Mouse (Mus musculus): Measurements from ENCODE around the gene Slc38a7. TPM values are rescaled to one million over a fixed set of nuclear protein-coding genes. Genes with fewer than 3 reads are reported as not detected.

Slc38a7 gene
- 29.1 and 30.3 TPM in 2 replicates for polyA plus RNA-seq (2015; fragmentation: Nextera tagmentation; extraction: Ambion mirVana)

- 6% methylated on average over 22 of the region's 22 CpGs for WGBS
- Histone ChIP-seq H3K9ac (ENCODE audit: low read depth, low read length) (peak within 1 kb of the TSS; percentile 70), H3K27me3 (ENCODE audit: control insufficient read depth, insufficient read depth, low read depth, low read length) (no peaks in the 10 kb centered on the region), H3K4me3 (ENCODE audit: low read depth, low read length) (peak within 1 kb of the TSS; percentile 53), H3K27ac (ENCODE audit: low read length) (0 out of 2 replicates have a peak within 1 kb of the TSS, but pooled peaks have one; percentile 31), H3K9me3 (replicated peaks; ENCODE audit: control insufficient read depth, low read length, poor library complexity, severe bottlenecking) (no peaks in the 10 kb centered on the region), H3K4me1 (ENCODE audit: control insufficient read depth, insufficient read depth, low read length) (peaks cover 11% of the 10 kb centered on the region), H3K4me2 (ENCODE audit: low read length) (peak within 1 kb of the TSS; percentile 85), H3K36me3 (ENCODE audit: control insufficient read depth, insufficient read depth, low read length) (no peaks in the 10 kb centered on the region)
- peak; percentile 96 for ATAC-seq
These were observed at the start of gene Slc38a7 for GRCm38 (mm10) chr8:95853102-95853843. TSS of gene Slc38a7 (minus strand) at chr8:95853539.

GRCm38 (mm10) chr8:95901864-95902263 lies 48.5 kb upstream of the Slc38a7 start:
- Histone ChIP-seq H3K27me3 (ENCODE audit: control insufficient read depth, insufficient read depth, low read depth, low read length) (no peaks in the 10 kb centered on the region), H3K4me2 (ENCODE audit: low read length) (no peak overlapping the region), H3K4me3 (ENCODE audit: low read depth, low read length) (no peak overlapping the region), H3K36me3 (ENCODE audit: control insufficient read depth, insufficient read depth, low read length) (no peaks in the 10 kb centered on the region), H3K9me3 (replicated peaks; ENCODE audit: control insufficient read depth, low read length, poor library complexity, severe bottlenecking) (no peaks in the 10 kb centered on the region), H3K4me1 (ENCODE audit: control insufficient read depth, insufficient read depth, low read length) (no peaks in the 10 kb centered on the region), H3K9ac (ENCODE audit: low read depth, low read length) (no peak overlapping the region), H3K27ac (ENCODE audit: low read length) (no peak overlapping the region)
- 22% methylated on average over 6 of the region's 7 CpGs for WGBS
- ATAC-seq, result no peak

GRCm38 (mm10) chr8:95893701-95894100 lies 40.4 kb upstream of the Slc38a7 start:
- H3K4me3 ChIP-seq (ENCODE audit: low read depth, low read length), result no peak overlapping the region
- no peaks in the 10 kb centered on the region for H3K9me3 ChIP-seq (replicated peaks; ENCODE audit: control insufficient read depth, low read length, poor library complexity, severe bottlenecking)
- H3K27ac ChIP-seq (ENCODE audit: low read length), result no peak overlapping the region
- no peaks in the 10 kb centered on the region for H3K4me1 ChIP-seq (ENCODE audit: control insufficient read depth, insufficient read depth, low read length)
- no peak overlapping the region for H3K9ac ChIP-seq (ENCODE audit: low read depth, low read length)
- no peak for ATAC-seq
- no peak overlapping the region for H3K4me2 ChIP-seq (ENCODE audit: low read length)
- WGBS, result 83% methylated on average over 5 of the region's 5 CpGs
- no peaks in the 10 kb centered on the region for H3K36me3 ChIP-seq (ENCODE audit: control insufficient read depth, insufficient read depth, low read length)
- H3K27me3 ChIP-seq (ENCODE audit: control insufficient read depth, insufficient read depth, low read depth, low read length), result no peaks in the 10 kb centered on the region

- Histone ChIP-seq H3K27me3 (ENCODE audit: control insufficient read depth, insufficient read depth, low read depth, low read length) (no peaks in the 10 kb centered on the region), H3K36me3 (ENCODE audit: control insufficient read depth, insufficient read depth, low read length) (no peaks in the 10 kb centered on the region), H3K4me2 (ENCODE audit: low read length) (peak within 1 kb of the TSS; percentile 73), H3K4me3 (ENCODE audit: low read depth, low read length) (peak within 1 kb of the TSS; percentile 96), H3K9me3 (replicated peaks; ENCODE audit: control insufficient read depth, low read length, poor library complexity, severe bottlenecking) (no peaks in the 10 kb centered on the region), H3K9ac (ENCODE audit: low read depth, low read length) (peak within 1 kb of the TSS; percentile 93), H3K4me1 (ENCODE audit: control insufficient read depth, insufficient read depth, low read length) (peaks cover 20% of the 10 kb centered on the region), H3K27ac (ENCODE audit: low read length) (peak within 1 kb of the TSS; percentile 82)
- 8% methylated on average over 30 of the region's 31 CpGs for WGBS
- peak; percentile 90 for ATAC-seq
These were observed 35.2 kb upstream of the Slc38a7 start, which contains the start of gene Got2 for GRCm38 (mm10) chr8:95888285-95889136. TSS of gene Got2 (minus strand) at chr8:95888547.

- peak; percentile 97 for ATAC-seq
- H3K4me2 ChIP-seq (ENCODE audit: low read length), result peak overlapping the region; percentile 73
- H3K27ac ChIP-seq (ENCODE audit: low read length), result peak overlapping the region; percentile 82
- no peaks in the 10 kb centered on the region for H3K9me3 ChIP-seq (replicated peaks; ENCODE audit: control insufficient read depth, low read length, poor library complexity, severe bottlenecking)
- H3K36me3 ChIP-seq (ENCODE audit: control insufficient read depth, insufficient read depth, low read length), result no peaks in the 10 kb centered on the region
- WGBS, result 0% methylated on average over 37 of the region's 38 CpGs
- no peaks in the 10 kb centered on the region for H3K27me3 ChIP-seq (ENCODE audit: control insufficient read depth, insufficient read depth, low read depth, low read length)
- H3K9ac ChIP-seq (ENCODE audit: low read depth, low read length), result peak overlapping the region; percentile 93
- peak overlapping the region; percentile 96 for H3K4me3 ChIP-seq (ENCODE audit: low read depth, low read length)
- H3K4me1 ChIP-seq (ENCODE audit: control insufficient read depth, insufficient read depth, low read length), result peaks cover 20% of the 10 kb centered on the region
These were observed 34.4 kb upstream of the Slc38a7 start for GRCm38 (mm10) chr8:95887578-95888284.

- Histone ChIP-seq H3K27me3 (ENCODE audit: control insufficient read depth, insufficient read depth, low read depth, low read length) (no peaks in the 10 kb centered on the region), H3K27ac (ENCODE audit: low read length) (peak overlapping the region; percentile 82), H3K9me3 (replicated peaks; ENCODE audit: control insufficient read depth, low read length, poor library complexity, severe bottlenecking) (no peaks in the 10 kb centered on the region), H3K4me1 (ENCODE audit: control insufficient read depth, insufficient read depth, low read length) (peaks cover 20% of the 10 kb centered on the region), H3K4me3 (ENCODE audit: low read depth, low read length) (peak overlapping the region; percentile 96), H3K9ac (ENCODE audit: low read depth, low read length) (peak overlapping the region; percentile 93), H3K4me2 (ENCODE audit: low read length) (peak overlapping the region; percentile 73), H3K36me3 (ENCODE audit: control insufficient read depth, insufficient read depth, low read length) (no peaks in the 10 kb centered on the region)
- ATAC-seq, result no peak
- WGBS, result 73% methylated on average over 17 of the region's 17 CpGs
These were observed 33.6 kb upstream of the Slc38a7 start for GRCm38 (mm10) chr8:95886647-95887577.

- WGBS, result 77% methylated on average over 5 of the region's 5 CpGs
- H3K27me3 ChIP-seq (ENCODE audit: control insufficient read depth, insufficient read depth, low read depth, low read length), result no peaks in the 10 kb centered on the region
- H3K9ac ChIP-seq (ENCODE audit: low read depth, low read length), result no peak overlapping the region
- H3K27ac ChIP-seq (ENCODE audit: low read length), result no peak overlapping the region
- no peak for ATAC-seq
- H3K36me3 ChIP-seq (ENCODE audit: control insufficient read depth, insufficient read depth, low read length), result no peaks in the 10 kb centered on the region
- no peak overlapping the region for H3K4me2 ChIP-seq (ENCODE audit: low read length)
- H3K9me3 ChIP-seq (replicated peaks; ENCODE audit: control insufficient read depth, low read length, poor library complexity, severe bottlenecking), result no peaks in the 10 kb centered on the region
- no peak overlapping the region for H3K4me3 ChIP-seq (ENCODE audit: low read depth, low read length)
- peaks cover 20% of the 10 kb centered on the region for H3K4me1 ChIP-seq (ENCODE audit: control insufficient read depth, insufficient read depth, low read length)
These were observed 32.6 kb upstream of the Slc38a7 start for GRCm38 (mm10) chr8:95885966-95886365.

GRCm38 (mm10) chr8:95885271-95885841 lies 32.0 kb upstream of the Slc38a7 start:
- no peaks in the 10 kb centered on the region for H3K27me3 ChIP-seq (ENCODE audit: control insufficient read depth, insufficient read depth, low read depth, low read length)
- no peak overlapping the region for H3K27ac ChIP-seq (ENCODE audit: low read length)
- H3K9ac ChIP-seq (ENCODE audit: low read depth, low read length), result no peak overlapping the region
- 71% methylated on average over 5 of the region's 5 CpGs for WGBS
- peaks cover 20% of the 10 kb centered on the region for H3K4me1 ChIP-seq (ENCODE audit: control insufficient read depth, insufficient read depth, low read length)
- H3K9me3 ChIP-seq (replicated peaks; ENCODE audit: control insufficient read depth, low read length, poor library complexity, severe bottlenecking), result no peaks in the 10 kb centered on the region
- H3K4me2 ChIP-seq (ENCODE audit: low read length), result no peak overlapping the region
- no peaks in the 10 kb centered on the region for H3K36me3 ChIP-seq (ENCODE audit: control insufficient read depth, insufficient read depth, low read length)
- ATAC-seq, result no peak
- H3K4me3 ChIP-seq (ENCODE audit: low read depth, low read length), result no peak overlapping the region

Measured in midbrain, embryonic 16.5 days (tissue).